Mouse (Mus musculus): ENCODE data around the gene Clasp1.
"Not testable (repeated sequence)": the region's sequence is repeated elsewhere in the genome, so short reads cannot be mapped to it uniquely, and the experiment has no call there.

The Clasp1 gene

DNA sequence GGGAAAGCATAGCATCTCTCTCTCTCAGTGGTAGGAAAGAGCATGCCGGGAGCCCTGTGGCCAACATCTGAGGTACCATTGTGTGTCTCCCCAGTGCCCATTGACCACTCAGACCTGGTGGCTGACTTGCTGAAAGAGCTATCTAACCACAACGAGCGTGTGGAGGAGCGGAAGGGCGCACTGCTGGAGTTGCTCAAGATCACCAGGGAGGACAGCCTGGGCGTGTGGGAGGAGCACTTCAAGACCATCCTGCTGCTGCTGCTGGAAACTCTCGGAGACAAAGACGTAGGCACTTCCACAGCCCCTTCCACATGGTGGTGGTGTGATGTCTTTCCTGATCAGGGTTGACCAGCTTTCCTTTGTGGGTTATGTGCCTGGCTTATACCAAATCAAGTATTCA, 192.3 kb downstream of the Clasp1 start:
- DNase-seq (ENCODE audit: low spot score in 2 of 2), result no peak

GRCm38 (mm10) chr1:118589721-118590120, 200.9 kb downstream of the Clasp1 start:
- DNase-seq (ENCODE audit: low spot score in 2 of 2), result no peak

GRCm38 (mm10) chr1:118592933-118593332, 204.1 kb downstream of the Clasp1 start:
- DNase-seq (ENCODE audit: low spot score in 2 of 2), result no peak

DNA sequence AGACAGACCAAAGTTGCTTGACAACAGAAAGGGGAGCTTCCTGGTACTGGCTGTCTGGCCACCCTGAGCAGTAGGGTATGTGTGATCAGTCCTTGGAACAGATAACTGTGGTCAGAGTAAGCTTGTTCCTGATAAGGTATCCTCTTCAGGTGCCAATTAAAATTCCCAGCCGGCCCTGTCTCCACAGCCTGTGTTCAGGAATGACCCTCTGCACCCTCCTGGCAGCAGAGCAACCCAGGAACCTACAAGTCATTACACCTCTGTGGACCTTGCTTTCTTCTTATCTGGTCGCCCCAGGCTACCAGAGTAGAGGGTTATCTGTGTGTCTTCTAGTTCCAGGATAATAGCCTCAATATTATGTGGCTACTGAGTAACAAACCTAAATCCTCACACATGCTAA, 206.5 kb downstream of the Clasp1 start:
- DNase-seq (ENCODE audit: low spot score in 2 of 2), result no peak

DNA sequence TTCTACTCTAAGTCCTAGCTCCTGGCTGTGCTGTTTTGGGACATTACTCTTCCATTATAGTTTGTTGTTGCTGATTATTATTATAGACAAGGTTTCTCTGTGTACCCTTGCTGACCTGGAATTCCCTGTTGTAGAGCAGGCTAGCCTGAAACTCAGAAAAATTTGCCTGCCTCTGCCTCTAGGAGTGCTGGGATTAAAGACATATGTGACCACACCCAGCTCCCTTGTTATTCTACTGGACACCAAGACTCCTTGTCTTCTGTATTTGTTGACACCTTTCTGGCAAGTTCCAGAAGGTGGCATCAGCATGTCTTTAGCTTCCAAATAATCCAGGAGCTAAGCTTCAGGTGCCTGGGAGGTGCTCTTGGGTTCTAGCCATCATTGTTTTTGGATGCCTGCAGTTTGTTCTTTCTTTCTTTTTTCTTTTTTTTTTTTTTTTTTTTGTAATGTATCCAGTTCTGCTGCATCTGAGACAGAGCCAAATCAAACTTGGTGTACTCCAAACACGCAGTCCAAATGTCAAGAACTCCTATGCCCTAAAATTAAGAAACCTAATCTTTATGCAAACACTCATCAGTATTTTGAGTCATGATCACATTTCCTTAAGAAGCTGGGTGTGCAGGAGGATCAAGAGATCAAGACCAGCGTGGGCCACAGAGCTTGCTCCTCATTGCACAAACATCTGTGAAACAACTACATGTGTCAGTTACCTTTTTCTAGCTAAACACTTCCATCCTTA, 208.8 kb downstream of the Clasp1 start:
- no peak for DNase-seq (ENCODE audit: low spot score in 2 of 2)

GRCm38 (mm10) chr1:118598339-118598738, 209.5 kb downstream of the Clasp1 start:
- no peak for DNase-seq (ENCODE audit: low spot score in 2 of 2)

DNA sequence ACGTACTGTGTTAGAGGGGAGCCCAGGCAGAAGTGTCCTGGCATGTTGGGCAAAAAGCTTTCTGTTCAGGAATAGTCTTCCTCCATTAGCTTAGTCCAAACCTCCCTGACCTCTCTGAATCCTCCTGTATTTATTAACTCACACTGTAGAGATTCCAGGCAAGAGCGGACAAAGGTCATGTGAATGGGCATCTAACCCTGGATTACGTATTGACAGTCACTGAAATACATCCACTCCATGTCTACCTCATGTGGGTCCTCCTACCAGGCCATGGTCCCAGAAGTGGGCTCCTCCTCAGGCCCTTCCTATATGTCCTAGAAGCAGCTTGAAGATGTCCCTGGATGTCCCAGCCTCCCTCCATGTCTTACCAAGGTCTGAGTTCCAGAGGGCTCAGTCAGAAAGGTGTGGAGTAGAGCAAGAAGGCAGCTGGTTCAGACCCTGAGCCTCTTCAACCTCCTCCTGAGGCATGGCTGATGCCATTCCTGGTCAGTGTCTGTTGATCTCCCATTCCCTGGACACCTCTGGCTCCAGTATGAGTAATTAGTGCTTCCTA, 224.8 kb downstream of the Clasp1 start:
- no peak for DNase-seq (ENCODE audit: low spot score in 2 of 2)

- not testable (repeated sequence) for DNase-seq (ENCODE audit: low spot score in 2 of 2)
Measured at GRCm38 (mm10) chr1:118621055-118621454, 232.2 kb downstream of the Clasp1 start.

DNA sequence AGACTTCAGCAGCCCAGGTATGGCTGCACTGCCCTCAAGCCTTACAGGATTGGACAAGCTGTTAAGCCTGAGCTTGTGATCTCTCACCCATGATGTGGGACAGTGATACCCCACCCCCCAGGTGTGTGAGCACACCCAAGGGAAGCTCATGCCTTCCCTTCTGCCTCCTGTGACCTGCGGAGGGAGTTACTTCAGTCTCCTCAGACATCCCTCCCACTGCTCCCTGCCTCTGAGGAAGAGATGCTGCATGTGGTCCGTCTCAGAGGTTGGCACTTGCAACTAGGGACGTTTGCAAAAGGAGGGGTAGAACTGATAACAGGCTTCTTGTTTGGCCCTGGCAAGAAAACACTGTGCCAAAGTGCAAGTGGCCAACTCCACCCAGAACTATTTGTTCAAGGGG, 234.0 kb downstream of the Clasp1 start:
- DNase-seq (ENCODE audit: low spot score in 2 of 2), result no peak

DNA sequence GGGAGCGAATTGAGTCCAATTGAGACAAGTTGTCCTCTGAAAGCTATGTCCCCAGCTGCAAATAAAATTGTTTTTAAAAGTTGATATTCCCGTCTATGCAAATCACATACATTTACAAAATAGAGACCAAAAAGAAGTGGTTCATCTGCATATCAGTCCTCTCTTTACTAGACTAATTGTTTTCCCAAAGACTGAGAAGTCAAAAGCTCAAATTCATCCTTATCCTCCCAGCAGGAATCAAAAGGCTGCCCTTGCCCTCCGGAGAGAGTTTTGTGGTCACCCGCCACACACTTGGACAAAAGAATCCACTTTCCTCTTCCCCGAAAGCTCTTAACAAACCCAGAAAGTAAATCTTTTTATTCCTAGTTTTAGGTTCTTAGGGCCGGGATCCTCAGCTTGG, 236.6 kb downstream of the Clasp1 start:
- DNase-seq (ENCODE audit: low spot score in 2 of 2), result no peak

GRCm38 (mm10) chr1:118625921-118626320, 237.1 kb downstream of the Clasp1 start:
- no peak for DNase-seq (ENCODE audit: low spot score in 2 of 2)

- no peak for DNase-seq (ENCODE audit: low spot score in 2 of 2)
Measured at GRCm38 (mm10) chr1:118626452-118626851, 237.6 kb downstream of the Clasp1 start.

- peak; percentile 27 to 44 for DNase-seq (ENCODE audit: low spot score in 2 of 2)
Measured at GRCm38 (mm10) chr1:118627781-118628464, 239.1 kb downstream of the Clasp1 start, which contains the start of gene Tfcp2l1. TSS of gene Tfcp2l1 (plus strand) at chr1:118627945.

DNA sequence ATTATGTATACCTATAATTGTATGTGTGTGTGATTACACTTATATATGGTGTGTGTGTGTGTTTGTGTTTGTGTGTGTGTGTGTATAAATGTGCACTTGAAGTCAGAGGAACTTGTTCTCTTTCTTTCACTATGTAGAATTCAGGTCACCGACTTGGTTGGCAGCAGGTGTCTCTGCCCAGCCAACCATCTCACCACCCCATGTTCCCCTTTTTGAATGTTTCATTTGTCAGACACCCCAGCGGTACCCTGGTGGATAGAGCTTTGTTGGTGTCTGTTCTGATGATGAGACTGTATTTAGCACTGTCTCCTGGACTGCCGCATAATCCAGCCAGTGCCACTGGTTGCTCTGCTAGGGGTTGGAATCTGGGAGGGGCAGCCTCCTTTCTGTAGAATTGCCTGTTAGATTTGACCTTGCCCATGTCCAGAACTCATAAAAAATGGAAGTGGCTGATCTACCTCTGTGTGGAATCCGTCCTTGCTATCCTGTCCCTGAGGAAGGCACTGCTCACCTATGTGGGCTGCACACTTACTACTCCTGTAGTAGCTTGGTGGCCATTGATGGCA, 244.6 kb downstream of the Clasp1 start:
- DNase-seq (ENCODE audit: low spot score in 2 of 2), result no peak

DNA sequence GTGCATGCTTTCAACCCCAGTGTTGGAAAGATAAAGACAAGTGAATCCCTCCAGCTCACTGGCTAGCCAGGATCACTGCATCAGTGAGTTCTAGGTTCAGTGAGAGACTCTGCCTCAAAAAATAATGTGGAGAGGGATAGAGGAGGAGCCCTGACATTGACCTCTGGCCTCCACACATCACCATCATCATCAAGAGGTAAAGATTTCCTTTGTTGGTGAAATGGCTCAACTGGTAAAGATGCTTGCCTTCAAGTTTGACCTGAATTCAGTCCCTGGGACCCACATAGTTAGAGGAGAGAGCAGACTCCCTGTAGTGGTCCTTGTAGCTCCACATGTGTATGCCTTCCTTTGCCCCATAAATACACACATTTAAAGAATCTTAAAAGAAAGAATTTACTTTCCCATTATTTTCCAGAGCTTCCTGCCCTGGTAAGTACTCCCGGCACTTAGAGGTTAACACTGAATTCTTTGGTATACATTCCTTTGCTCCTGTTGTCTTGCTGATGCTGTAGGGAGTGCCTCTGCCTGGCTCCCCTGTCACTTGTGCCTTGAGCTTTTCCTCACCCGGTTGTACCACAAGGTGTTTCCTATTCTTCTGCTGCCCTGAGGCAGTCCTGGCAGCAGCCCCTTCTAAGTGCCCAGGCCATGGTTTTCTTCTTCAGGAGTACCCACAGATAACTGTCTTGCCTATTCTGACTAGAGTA, 253.6 kb downstream of the Clasp1 start:
- no peak for DNase-seq (ENCODE audit: low spot score in 2 of 2)

- DNase-seq (ENCODE audit: low spot score in 2 of 2), result no peak
Measured at GRCm38 (mm10) chr1:118643138-118643979, 254.5 kb downstream of the Clasp1 start.

DNA sequence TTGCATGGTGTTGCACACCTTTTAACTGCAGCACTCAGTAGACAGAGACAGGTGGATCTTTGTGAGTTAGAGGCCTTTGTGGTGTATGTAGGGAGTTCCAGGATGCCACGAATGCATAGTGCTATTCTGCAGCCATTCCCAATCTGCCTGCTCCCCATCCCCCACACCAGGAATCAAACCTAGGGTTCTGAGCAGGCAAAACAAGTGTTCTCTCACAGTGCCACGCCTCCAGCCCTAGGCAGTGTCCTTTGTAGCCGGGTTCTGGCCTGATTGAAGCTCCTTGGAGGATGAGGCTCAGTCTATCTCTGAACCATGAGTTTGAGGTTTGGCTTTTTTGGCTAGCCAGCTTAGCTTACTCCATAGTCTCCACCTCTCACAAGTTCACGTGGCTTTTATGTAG, 256.8 kb downstream of the Clasp1 start:
- DNase-seq (ENCODE audit: low spot score in 2 of 2), result no peak

DNA sequence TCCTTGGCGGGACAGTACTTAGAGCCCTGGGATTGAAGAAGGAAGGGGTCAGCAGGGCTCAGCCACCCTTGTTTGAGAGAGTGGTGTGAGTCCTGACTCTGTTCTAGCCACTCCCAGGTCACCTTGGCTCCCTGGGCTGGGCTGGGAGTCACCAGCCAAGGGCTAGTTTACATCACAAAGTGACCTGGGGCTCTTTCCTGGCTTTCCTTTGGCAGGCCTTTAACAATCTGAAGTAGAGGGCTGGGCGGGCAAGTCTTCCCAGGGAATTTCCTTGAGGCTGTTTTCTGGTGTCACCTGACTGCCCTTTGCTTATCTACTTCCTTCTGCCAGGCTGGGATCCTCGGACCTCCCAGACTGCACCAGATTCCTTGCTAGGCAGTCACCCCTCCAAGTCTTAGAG, 259.2 kb downstream of the Clasp1 start:
- no peak for DNase-seq (ENCODE audit: low spot score in 2 of 2)

- no peak for DNase-seq (ENCODE audit: low spot score in 2 of 2)
Measured at GRCm38 (mm10) chr1:118649933-118650770, 261.3 kb downstream of the Clasp1 start.

DNA sequence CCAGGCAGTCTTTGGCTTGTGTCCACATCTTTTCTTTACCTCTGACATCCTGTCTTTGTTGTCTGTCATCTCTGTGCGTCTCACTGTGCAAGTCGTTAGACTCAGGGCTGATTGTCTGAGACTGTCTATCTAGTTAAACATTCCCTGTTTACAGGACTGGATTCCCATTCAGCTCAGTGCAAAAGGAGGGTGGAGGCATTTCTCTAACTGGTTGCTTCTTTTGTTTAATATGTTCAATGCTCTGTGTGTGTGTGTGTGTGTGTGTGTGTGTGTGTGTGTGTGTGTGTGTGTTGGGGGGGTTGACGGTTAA, 261.9 kb downstream of the Clasp1 start:
- DNase-seq (ENCODE audit: low spot score in 2 of 2), result no peak

Data from right cerebral cortex, adult 2 months (tissue).